Mouse (Mus musculus) testis, adult 2 months (tissue): ENCODE measurements around the gene Prdm12. TPM values are rescaled to one million over a fixed set of nuclear protein-coding genes. Genes with fewer than 3 reads are reported as not detected.

Experiments used
- H3K27ac ChIP-seq: fragments of 200-500 bp; 2 replicates; pipeline ENCODE4 v1.5.1; 2012; ENCODE audit warnings: low read depth, low read length; ENCODE audit not compliant: control insufficient read depth, insufficient read depth
- H3K27me3 ChIP-seq: fragments of 200-500 bp; 2 replicates; pipeline ENCODE4 v1.6.1; 2012; ENCODE audit warnings: mild to moderate bottlenecking, low read length, moderate library complexity; ENCODE audit not compliant: control insufficient read depth, insufficient read depth
- H3K36me3 ChIP-seq: fragments of 200-500 bp; 2 replicates; pipeline ENCODE4 v1.6.1; 2012; ENCODE audit warnings: mild to moderate bottlenecking, low read length; ENCODE audit not compliant: control insufficient read depth, insufficient read depth
- H3K4me1 ChIP-seq: fragments of 200-500 bp; 2 replicates; pipeline ENCODE4 v1.6.1; 2012; ENCODE audit warnings: low read length; ENCODE audit not compliant: control insufficient read depth, insufficient read depth
- H3K4me3 ChIP-seq: fragments of 200-500 bp; 2 replicates; pipeline ENCODE4 v1.5.1; 2012; ENCODE audit warnings: low read depth, mild to moderate bottlenecking, low read length, moderate library complexity, mixed read lengths; ENCODE audit not compliant: control insufficient read depth
- CTCF ChIP-seq: fragments of 200-500 bp; IDR thresholded peaks from 2 replicates; pipeline ENCODE4 v1.5.1; 2012; ENCODE audit warnings: low read depth, mild to moderate bottlenecking, inconsistent platforms, low read length, moderate library complexity; ENCODE audit not compliant: control insufficient read depth, insufficient read depth, insufficient replicate concordance
- POLR2A ChIP-seq: fragments of 200-500 bp; IDR thresholded peaks from 2 replicates; pipeline ENCODE4 v1.6.1; 2012; ENCODE audit warnings: low read depth, mild to moderate bottlenecking, inconsistent platforms, low read length, moderate library complexity; ENCODE audit not compliant: control insufficient read depth
- polyA plus RNA-seq: library from polyadenylated mRNA; depleted of rRNA; stranded (reverse); fragments of >200 nt; gene quantifications from 2 replicates; pipeline ENCODE4 v1.2.3, GENCODE M21; 2012; rRNA removed

Gene Prdm12
- polyA plus RNA-seq, 1 experiment = not detected

DNA sequence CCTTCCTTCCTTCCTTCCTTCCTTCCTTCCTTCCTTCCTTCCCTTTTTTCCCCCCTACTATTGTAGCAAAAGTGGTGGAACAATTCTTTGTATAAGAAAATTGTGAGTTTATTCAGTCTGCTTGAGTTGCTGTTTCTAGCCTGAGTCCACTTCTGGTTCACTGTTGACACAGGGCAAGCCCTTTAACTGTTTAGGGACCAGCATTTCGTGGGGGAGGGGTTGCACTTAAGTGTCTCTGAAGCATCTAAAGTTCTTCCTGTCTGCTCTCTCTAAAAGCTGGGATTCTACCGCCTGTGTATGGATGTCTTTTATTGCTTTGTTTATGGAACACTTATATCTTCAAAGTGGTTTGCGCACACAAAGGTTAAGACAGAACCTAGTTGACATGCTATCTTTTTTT, 50.2 kb downstream of the Prdm12 start:
- Histone ChIP-seq H3K27ac (peak overlapping the region; percentile 1; the same call in 1 of the 2 replicates), H3K4me3 (peak overlapping the region; percentile 96), H3K4me1 (peaks cover 6% of the 10 kb centered on the region), H3K36me3 (peaks cover 1% of the 10 kb centered on the region; the same call in 1 of the 2 replicates), H3K27me3 (no peaks in the 10 kb centered on the region)
- TF ChIP-seq CTCF (no peak), POLR2A (no peak)

DNA sequence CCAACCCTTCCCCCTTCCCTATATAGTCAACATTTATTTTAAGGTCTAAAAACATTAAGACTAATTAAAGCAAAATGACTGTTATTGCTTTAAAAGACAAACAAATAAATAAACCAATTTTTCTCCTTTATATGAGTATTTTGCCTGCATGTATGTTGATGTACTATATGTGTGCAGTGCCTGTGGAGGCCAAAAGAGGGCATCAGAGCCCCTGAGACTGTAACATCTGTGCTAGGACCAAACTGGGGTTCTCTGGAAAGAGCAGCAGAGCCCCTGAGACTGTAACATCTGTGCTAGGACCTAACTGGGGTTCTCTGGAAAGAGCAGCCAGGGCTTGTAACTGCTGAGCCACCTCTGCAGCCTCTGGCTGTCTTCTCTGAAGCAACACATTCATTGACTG, 58.4 kb downstream of the Prdm12 start:
- Histone ChIP-seq H3K36me3 (no peaks in the 10 kb centered on the region; the same call in 1 of the 2 replicates), H3K27me3 (no peaks in the 10 kb centered on the region), H3K4me3 (no peak overlapping the region), H3K4me1 (peaks cover 2% of the 10 kb centered on the region; the same call in 1 of the 2 replicates), H3K27ac (no peak overlapping the region)
- TF ChIP-seq POLR2A (no peak), CTCF (no peak)

DNA sequence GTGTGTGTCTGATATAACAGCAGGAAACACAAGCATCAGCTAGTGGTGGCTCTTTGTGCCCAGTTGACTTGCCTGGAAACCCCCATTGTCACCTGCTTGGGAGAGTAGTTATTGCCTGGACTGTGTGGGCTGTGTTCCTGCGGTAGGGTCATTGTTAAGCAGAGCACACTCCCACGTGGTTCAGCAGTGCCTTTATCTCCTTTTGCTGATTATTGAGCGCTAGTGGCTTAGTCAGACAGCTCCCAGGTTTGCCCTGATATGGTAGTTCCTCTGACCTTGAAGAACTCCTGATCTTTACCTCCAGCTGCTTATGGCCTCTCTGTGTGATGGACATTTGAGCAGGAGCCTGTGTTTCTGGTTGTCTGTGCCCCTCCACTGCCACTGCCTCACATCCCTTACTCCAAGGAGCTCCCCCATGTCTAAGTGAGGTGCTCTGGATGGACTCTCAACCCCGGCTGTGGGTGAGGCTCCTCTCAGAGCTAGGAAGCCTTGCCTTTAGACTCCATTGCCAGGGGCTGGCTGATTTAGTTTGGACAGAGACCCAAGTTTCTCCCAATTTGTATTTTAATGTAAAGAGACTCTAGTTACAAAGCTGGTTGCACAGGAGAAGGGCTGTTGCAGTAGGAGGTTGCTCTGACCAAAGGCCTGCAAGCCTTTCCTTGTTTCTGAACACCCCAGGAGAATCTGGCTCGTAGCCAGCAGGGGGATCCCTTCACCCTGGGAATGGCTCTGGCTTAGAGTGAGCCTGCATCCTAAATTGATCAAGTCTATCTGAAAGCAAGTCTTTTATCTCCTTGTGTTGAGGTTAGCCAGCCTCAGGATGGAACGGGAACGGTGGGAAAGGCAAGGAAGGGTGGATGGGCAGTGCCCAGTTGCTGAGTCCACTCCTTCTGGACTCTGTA, 61.0 kb downstream of the Prdm12 start:
- Histone ChIP-seq H3K27me3 (no peaks in the 10 kb centered on the region), H3K4me1 (no peaks in the 10 kb centered on the region), H3K4me3 (no peak overlapping the region), H3K36me3 (no peaks in the 10 kb centered on the region; the same call in 1 of the 2 replicates), H3K27ac (no peak overlapping the region)
- TF ChIP-seq POLR2A (no peak), CTCF (no peak)

DNA sequence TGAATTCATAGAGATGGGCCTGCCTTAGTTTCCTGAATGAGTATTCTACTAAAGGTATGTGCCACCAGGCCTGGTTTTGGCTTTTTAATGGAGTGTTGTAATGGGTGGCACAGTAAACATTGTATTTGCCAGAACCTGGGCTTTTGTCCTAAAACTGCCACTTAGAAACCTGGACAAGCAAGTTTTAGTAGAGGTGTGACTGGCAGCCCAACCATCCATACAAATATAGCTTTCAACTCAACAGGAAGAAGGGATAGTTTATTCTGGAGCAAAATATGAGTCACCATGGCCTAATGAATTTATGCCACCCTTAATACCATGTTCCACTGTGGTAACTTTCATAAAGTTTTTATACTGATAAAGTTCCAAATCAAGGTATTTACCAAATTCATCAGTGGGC, 63.4 kb downstream of the Prdm12 start:
- H3K4me1 ChIP-seq = no peaks in the 10 kb centered on the region
- H3K27ac ChIP-seq = no peak overlapping the region
- TF ChIP-seq POLR2A = no peak
- no peak for TF ChIP-seq CTCF
- no peaks in the 10 kb centered on the region for H3K27me3 ChIP-seq
- no peaks in the 10 kb centered on the region; the same call in 1 of the 2 replicates for H3K36me3 ChIP-seq
- H3K4me3 ChIP-seq = no peak overlapping the region

Other genes starting within 250 kb of the Prdm12 start
- gene Ass1, start 169.8 kb upstream of the Prdm12 start, polyA plus RNA-seq = 34.6 and 39.8 TPM in 2 replicates
- 11.2 and 11.5 TPM in 2 replicates for gene Fubp3, start 67.4 kb upstream of the Prdm12 start, polyA plus RNA-seq
- 9.1 and 9.8 TPM in 2 replicates for gene Exosc2, start 30.7 kb downstream of the Prdm12 start, polyA plus RNA-seq
- 47.4 and 49.6 TPM in 2 replicates for gene Abl1, start 48.3 kb downstream of the Prdm12 start, polyA plus RNA-seq
- gene Qrfp, start 170.5 kb downstream of the Prdm12 start, polyA plus RNA-seq = 0.02 TPM in 1 of 2 replicates, not detected in the other
- gene Fibcd1, start 206.0 kb downstream of the Prdm12 start, polyA plus RNA-seq = 0.51 and 0.54 TPM in 2 replicates
- gene Lamc3, start 247.3 kb downstream of the Prdm12 start, polyA plus RNA-seq = 12.3 and 17.2 TPM in 2 replicates